Mouse (Mus musculus) lung, adult 2 months (tissue): Measurements from ENCODE around the gene Enah.

ENCODE experiments used
- CTCF ChIP-seq: fragments of 200-500 bp; IDR thresholded peaks from 2 replicates; pipeline ENCODE4 v1.5.1; 2011; ENCODE audit warnings: mild to moderate bottlenecking, low read length, control low read depth; ENCODE audit not compliant: insufficient read depth
- POLR2A ChIP-seq: fragments of 200-500 bp; IDR thresholded peaks from 2 replicates; pipeline ENCODE4 v1.6.1; 2011; ENCODE audit warnings: low read depth, mild to moderate bottlenecking, control low read depth, low read length, borderline replicate concordance; ENCODE audit errors: extremely low read depth

DNA sequence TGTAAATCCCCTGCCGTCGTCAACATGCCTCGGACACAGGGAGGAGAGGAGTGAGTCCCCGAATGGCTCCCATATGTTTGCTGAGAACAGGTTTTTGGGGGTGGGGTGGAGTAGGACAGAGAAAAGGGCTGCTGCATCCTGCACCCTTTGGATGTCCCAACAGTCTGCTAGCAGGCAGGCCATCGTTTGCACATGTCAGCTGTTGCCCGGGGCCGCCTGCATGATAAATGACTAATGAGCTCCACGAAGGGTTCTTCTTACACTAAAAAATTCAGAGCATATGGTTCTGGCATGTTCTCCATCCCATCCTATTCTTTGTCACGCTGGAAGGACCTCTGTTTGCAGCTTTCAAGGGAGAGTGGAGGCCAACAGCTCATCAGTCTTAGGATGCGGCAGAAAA lies 33.2 kb upstream of the Enah start:
- TF ChIP-seq POLR2A = no peak
- TF ChIP-seq CTCF = no peak
